Mouse (Mus musculus) hindbrain, embryonic 13.5 days (tissue): ENCODE measurements around the gene Mcf2l. TPM values are rescaled to one million over a fixed set of nuclear protein-coding genes. Genes with fewer than 3 reads are reported as not detected.

Experiments used
- ATAC-seq: fragments of 200-750 bp; cut with Nextera tagmentation; 2 replicates; pipeline ENCODE4 v1.8.0; 2017; ENCODE audit warnings: moderate TSS enrichment; ENCODE audit not compliant: low FRiP score
- H3K27ac ChIP-seq: fragments of 300-500 bp; sonication (generic); 2 replicates; pipeline ENCODE4 v1.5.1; 2015; ENCODE audit warnings: inconsistent platforms, mild to moderate bottlenecking, moderate library complexity
- H3K27me3 ChIP-seq: fragments of 300-500 bp; sonication (generic); 2 replicates; pipeline ENCODE4 v1.6.1; 2015; ENCODE audit warnings: mild to moderate bottlenecking, inconsistent platforms
- H3K36me3 ChIP-seq: fragments of 300-500 bp; sonication (generic); 2 replicates; pipeline ENCODE4 v1.6.1; 2015; ENCODE audit warnings: mild to moderate bottlenecking, inconsistent platforms
- H3K4me1 ChIP-seq: fragments of 300-500 bp; sonication (generic); replicated peaks from 2 replicates; pipeline ENCODE4 v1.6.1; 2015; ENCODE audit warnings: inconsistent platforms
- H3K4me2 ChIP-seq: fragments of 300-500 bp; sonication (generic); 2 replicates; pipeline ENCODE4 v1.6.1; 2015; ENCODE audit warnings: inconsistent platforms, mild to moderate bottlenecking, moderate library complexity
- H3K4me3 ChIP-seq: fragments of 300-500 bp; sonication (generic); 2 replicates; pipeline ENCODE4 v1.5.1; 2015; ENCODE audit warnings: mild to moderate bottlenecking, inconsistent platforms
- H3K9ac ChIP-seq: fragments of 300-500 bp; sonication (generic); 2 replicates; pipeline ENCODE4 v1.6.1; 2015; ENCODE audit warnings: mild to moderate bottlenecking, inconsistent platforms
- H3K9me3 ChIP-seq: fragments of 300-500 bp; sonication (generic); 2 replicates; pipeline ENCODE4 v1.6.1; 2016; ENCODE audit warnings: inconsistent platforms
- WGBS: fragments of 180-500 bp; shearing (Covaris S2); methylation state at CpG from one replicate; pipeline ENCODE4 v1.1.7; 2015; 5-methylcytosine and 5-hydroxymethylcytosine counted together
- polyA plus RNA-seq: library from polyadenylated mRNA; unstranded; fragments of >200 nt; fragmentation: Nextera tagmentation; extraction: Ambion mirVana; gene quantifications from 2 replicates; pipeline ENCODE4 v1.2.1, GENCODE M21; 2015

The Mcf2l gene
- polyA plus RNA-seq, 1 experiment from 2014 or later, result 119 TPM

DNA sequence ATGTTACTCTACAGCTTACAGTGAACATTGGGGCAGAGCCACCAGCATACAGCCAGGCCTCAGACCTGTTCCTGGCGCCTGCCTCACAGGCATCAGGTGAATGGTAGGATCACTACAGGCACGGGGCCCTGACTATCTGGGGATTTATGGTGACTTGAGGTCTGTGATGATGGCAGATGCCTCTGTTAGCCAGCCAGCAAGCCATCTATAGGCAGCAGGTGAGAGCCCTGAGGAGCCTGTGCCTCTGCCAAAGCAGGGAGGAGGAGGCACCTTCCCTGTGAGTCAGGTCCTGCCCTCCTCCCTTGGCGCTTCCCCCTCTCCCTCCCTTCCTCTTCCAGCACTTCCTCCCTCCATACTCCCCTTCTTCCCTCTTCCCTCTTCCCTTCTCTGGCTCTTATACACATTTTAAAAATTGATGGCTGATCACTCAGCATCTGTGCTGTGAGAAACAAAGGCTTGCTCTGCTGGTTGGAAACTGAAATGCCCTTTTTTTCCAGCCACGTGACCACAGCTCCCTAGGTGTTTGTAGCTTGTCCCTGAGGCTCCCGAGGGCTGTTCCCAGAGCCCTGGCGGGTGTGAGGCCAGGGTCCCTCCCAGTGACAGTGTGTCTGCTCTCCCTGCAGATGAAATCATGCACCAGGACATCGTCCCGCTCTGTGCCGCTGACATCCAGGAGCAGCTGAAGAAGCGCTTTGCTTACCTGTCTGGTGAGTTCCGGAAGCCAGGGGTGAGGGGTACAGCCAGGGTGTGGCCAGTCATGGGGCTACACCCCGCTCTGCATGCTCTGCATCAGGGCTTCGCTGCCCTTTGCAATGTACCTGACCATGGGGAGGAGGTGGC lies 89.2 kb downstream of the Mcf2l start:
- peak overlapping the region; percentile 31 for H3K27ac ChIP-seq
- WGBS, result 73% methylated on average over 13 of the region's 13 CpGs
- H3K27me3 ChIP-seq, result no peaks in the 10 kb centered on the region
- peaks cover 52% of the 10 kb centered on the region for H3K4me1 ChIP-seq
- H3K36me3 ChIP-seq, result peaks cover 37% of the 10 kb centered on the region
- ATAC-seq, result peak; percentile 29; the same call in 1 of the 2 replicates
- H3K4me3 ChIP-seq, result no peak overlapping the region
- no peak overlapping the region for H3K9ac ChIP-seq
- H3K4me2 ChIP-seq, result no peak overlapping the region
- H3K9me3 ChIP-seq, result no peaks in the 10 kb centered on the region

DNA sequence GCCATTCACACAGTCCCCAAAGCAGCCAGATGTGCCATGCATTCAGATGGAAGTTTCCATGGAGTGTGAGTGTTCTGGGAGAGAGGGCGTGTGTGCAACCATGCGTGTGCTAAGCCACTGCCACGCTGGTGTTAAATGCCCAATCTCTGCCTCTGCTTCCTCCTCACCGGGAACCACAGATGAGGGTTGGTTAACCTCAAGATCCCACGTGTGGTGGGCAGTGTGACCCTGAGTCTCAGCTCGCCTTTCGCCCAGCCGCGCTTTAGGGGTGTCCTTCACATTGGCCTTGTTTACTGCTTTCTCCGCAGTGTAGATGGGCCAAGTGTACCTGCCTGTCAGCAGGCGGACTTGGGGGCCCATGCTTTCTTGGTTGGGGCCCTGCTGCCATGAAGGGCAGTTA lies 102.7 kb downstream of the Mcf2l start:
- no peaks in the 10 kb centered on the region; the same call in 1 of the 2 replicates for H3K9me3 ChIP-seq
- no peaks in the 10 kb centered on the region for H3K27me3 ChIP-seq
- H3K36me3 ChIP-seq, result peaks cover 87% of the 10 kb centered on the region
- 84% methylated on average over 11 of the region's 11 CpGs for WGBS
- H3K27ac ChIP-seq, result no peak overlapping the region
- no peak overlapping the region for H3K4me2 ChIP-seq
- H3K9ac ChIP-seq, result no peak overlapping the region
- ATAC-seq, result no peak
- H3K4me1 ChIP-seq, result peaks cover 10% of the 10 kb centered on the region; the same call in 1 of the 2 replicates
- H3K4me3 ChIP-seq, result no peak overlapping the region

DNA sequence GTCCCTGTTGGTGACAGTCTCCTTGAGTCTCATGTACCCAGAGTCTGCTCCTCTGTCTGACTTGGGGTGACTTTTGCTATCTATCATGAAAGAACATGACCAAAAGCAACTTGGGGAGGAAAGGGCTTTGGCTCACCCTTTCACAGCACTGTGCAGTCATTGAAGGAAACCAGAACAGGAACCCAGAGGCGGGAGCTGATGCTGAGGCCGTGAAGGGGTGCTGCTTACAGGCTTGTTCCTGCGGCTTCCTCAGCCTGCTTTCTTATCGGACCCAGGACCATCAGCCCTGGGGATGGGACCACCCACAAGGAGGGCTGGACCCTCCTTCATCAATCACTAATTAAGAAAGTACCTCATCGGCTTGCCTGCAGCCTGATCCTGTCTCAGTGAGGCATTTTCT lies 103.1 kb downstream of the Mcf2l start:
- Histone ChIP-seq H3K9me3 (no peaks in the 10 kb centered on the region; the same call in 1 of the 2 replicates), H3K4me3 (no peak overlapping the region), H3K4me2 (no peak overlapping the region), H3K27me3 (no peaks in the 10 kb centered on the region), H3K27ac (no peak overlapping the region), H3K4me1 (peaks cover 5% of the 10 kb centered on the region; the same call in 1 of the 2 replicates), H3K9ac (no peak overlapping the region), H3K36me3 (peaks cover 91% of the 10 kb centered on the region)
- 51% methylated on average over 5 of the region's 5 CpGs for WGBS
- ATAC-seq, result no peak

- Histone ChIP-seq H3K36me3 (peaks cover 97% of the 10 kb centered on the region), H3K4me2 (no peak overlapping the region), H3K27me3 (no peaks in the 10 kb centered on the region), H3K4me3 (no peak overlapping the region), H3K9ac (no peak overlapping the region), H3K9me3 (no peaks in the 10 kb centered on the region; the same call in none of the 2 replicates), H3K4me1 (0 out of 2 replicates have a peak, but pooled peaks cover under 1% of the 10 kb centered on the region), H3K27ac (no peak overlapping the region)
- no peak for ATAC-seq
- 77% methylated on average over 12 of the region's 12 CpGs for WGBS
These were observed 103.7 kb downstream of the Mcf2l start for GRCm38 (mm10) chr8:12977325-12977724.

- no peaks in the 10 kb centered on the region; the same call in none of the 2 replicates for H3K9me3 ChIP-seq
- peaks cover 98% of the 10 kb centered on the region for H3K36me3 ChIP-seq
- ATAC-seq, result no peak
- H3K9ac ChIP-seq, result no peak overlapping the region
- H3K4me2 ChIP-seq, result no peak overlapping the region
- WGBS, result 66% methylated on average over 2 of the region's 2 CpGs
- no peaks in the 10 kb centered on the region for H3K4me1 ChIP-seq
- H3K27me3 ChIP-seq, result no peaks in the 10 kb centered on the region
- H3K27ac ChIP-seq, result no peak overlapping the region
- H3K4me3 ChIP-seq, result no peak overlapping the region
These were observed 104.7 kb downstream of the Mcf2l start for GRCm38 (mm10) chr8:12978308-12978707.

- Histone ChIP-seq H3K36me3 (peaks cover 97% of the 10 kb centered on the region), H3K4me2 (no peak overlapping the region), H3K9me3 (no peaks in the 10 kb centered on the region; the same call in none of the 2 replicates), H3K27ac (no peak overlapping the region), H3K9ac (no peak overlapping the region), H3K4me1 (no peaks in the 10 kb centered on the region), H3K27me3 (no peaks in the 10 kb centered on the region), H3K4me3 (no peak overlapping the region)
- 26% methylated on average over 5 of the region's 5 CpGs for WGBS
- peak; percentile 40; the same call in 1 of the 2 replicates for ATAC-seq
These were observed 105.1 kb downstream of the Mcf2l start for GRCm38 (mm10) chr8:12978726-12979125.

DNA sequence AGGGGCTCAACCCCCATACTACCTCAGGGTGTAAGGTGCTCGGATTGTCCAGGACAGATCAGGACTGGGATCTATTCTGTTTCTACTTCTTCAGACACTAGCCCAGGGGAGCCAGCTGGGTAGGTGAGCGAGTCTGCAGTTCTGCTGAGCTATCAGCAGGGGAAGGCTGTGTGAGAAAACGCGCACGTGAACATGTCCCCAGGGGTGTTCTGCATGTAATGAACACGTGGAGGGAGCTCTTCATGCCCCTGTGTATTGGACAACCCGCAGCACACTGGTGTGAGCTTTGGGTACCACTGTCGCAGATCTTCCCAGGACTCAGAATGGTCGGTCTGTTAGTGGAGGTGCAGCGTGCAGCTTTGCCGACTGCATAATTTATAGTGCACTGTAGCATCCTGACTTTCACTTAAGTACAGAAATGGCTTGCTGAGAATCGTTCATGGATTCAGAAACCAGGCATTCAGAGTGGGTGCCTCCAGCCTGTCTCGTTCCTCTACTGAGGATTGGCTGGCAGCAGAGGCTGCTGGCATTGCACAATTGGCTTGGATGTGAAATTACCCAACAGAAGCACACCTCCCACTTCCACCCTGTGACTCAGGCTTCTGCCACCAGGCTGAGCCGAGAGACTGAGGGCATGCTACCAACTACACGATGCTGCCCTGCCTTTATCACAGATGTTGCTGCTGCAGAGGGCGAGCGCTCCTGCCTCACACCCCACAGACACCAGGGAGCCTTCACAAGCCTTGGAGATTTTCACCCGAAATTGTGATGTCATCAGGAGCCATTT lies 110.3 kb downstream of the Mcf2l start:
- 80% methylated on average over 18 of the region's 18 CpGs for WGBS
- H3K27me3 ChIP-seq, result no peaks in the 10 kb centered on the region
- no peaks in the 10 kb centered on the region; the same call in none of the 2 replicates for H3K9me3 ChIP-seq
- H3K4me2 ChIP-seq, result no peak overlapping the region
- H3K36me3 ChIP-seq, result peaks cover 94% of the 10 kb centered on the region
- H3K4me1 ChIP-seq, result no peaks in the 10 kb centered on the region
- H3K9ac ChIP-seq, result no peak overlapping the region
- H3K27ac ChIP-seq, result no peak overlapping the region
- no peak for ATAC-seq
- no peak overlapping the region for H3K4me3 ChIP-seq

- no peak for ATAC-seq
- no peak overlapping the region for H3K9ac ChIP-seq
- H3K27me3 ChIP-seq, result no peaks in the 10 kb centered on the region
- no peak overlapping the region for H3K4me3 ChIP-seq
- WGBS, result 91% methylated on average over 17 of the region's 17 CpGs
- peaks cover 93% of the 10 kb centered on the region for H3K36me3 ChIP-seq
- no peaks in the 10 kb centered on the region; the same call in none of the 2 replicates for H3K9me3 ChIP-seq
- H3K4me1 ChIP-seq, result no peaks in the 10 kb centered on the region
- no peak overlapping the region for H3K27ac ChIP-seq
- H3K4me2 ChIP-seq, result no peak overlapping the region
These were observed 111.1 kb downstream of the Mcf2l start for GRCm38 (mm10) chr8:12984601-12985243.

DNA sequence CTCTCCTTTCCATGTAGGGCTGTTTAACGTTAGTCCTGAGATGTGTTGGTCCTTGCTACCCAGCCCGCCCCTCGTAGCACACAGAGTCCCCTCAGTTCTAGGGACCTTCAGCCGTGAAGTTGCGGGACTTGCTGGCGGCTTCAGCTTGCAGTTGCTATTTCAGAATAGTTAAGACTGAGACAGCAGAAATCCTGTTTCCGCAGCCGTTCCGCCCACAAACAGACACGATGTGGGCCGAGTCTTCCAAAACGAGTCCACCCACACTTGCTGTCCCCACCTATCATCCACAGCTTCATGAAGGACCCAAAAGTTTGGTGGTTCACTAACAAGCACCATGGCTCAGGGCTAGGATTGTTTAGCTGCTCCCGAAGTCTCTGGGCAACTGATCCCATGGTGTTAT lies 111.7 kb downstream of the Mcf2l start:
- no peak for ATAC-seq
- 93% methylated on average over 13 of the region's 13 CpGs for WGBS
- H3K4me1 ChIP-seq, result no peaks in the 10 kb centered on the region
- no peak overlapping the region for H3K4me3 ChIP-seq
- H3K9me3 ChIP-seq, result no peaks in the 10 kb centered on the region; the same call in none of the 2 replicates
- peaks cover 92% of the 10 kb centered on the region for H3K36me3 ChIP-seq
- no peak overlapping the region for H3K9ac ChIP-seq
- H3K4me2 ChIP-seq, result no peak overlapping the region
- H3K27ac ChIP-seq, result no peak overlapping the region
- no peaks in the 10 kb centered on the region for H3K27me3 ChIP-seq

DNA sequence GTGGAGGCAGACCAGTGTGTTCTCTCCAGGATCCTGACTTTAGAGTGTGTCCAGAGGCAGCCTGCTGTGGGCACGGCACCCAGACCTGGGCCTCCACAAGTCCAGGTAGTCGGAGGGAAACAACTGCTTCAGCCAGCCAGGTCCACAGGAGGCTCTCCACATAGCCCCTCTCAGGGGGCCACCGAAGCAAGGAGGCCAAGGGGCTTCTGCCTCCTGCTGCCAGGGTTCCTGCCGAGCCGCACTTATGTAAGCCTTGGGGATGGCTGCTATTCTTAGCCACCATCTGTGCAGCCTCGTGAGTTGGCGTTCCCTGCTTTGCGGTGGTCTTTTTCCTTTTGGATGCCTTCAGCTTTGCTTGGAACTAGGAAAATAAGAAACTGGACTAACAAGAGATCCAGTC lies 114.0 kb downstream of the Mcf2l start:
- H3K27me3 ChIP-seq, result no peaks in the 10 kb centered on the region
- H3K9ac ChIP-seq, result no peak overlapping the region
- peaks cover 88% of the 10 kb centered on the region for H3K36me3 ChIP-seq
- H3K4me1 ChIP-seq, result no peaks in the 10 kb centered on the region
- H3K4me3 ChIP-seq, result no peak overlapping the region
- 82% methylated on average over 8 of the region's 8 CpGs for WGBS
- no peaks in the 10 kb centered on the region for H3K9me3 ChIP-seq
- no peak overlapping the region for H3K4me2 ChIP-seq
- no peak overlapping the region for H3K27ac ChIP-seq
- ATAC-seq, result no peak

DNA sequence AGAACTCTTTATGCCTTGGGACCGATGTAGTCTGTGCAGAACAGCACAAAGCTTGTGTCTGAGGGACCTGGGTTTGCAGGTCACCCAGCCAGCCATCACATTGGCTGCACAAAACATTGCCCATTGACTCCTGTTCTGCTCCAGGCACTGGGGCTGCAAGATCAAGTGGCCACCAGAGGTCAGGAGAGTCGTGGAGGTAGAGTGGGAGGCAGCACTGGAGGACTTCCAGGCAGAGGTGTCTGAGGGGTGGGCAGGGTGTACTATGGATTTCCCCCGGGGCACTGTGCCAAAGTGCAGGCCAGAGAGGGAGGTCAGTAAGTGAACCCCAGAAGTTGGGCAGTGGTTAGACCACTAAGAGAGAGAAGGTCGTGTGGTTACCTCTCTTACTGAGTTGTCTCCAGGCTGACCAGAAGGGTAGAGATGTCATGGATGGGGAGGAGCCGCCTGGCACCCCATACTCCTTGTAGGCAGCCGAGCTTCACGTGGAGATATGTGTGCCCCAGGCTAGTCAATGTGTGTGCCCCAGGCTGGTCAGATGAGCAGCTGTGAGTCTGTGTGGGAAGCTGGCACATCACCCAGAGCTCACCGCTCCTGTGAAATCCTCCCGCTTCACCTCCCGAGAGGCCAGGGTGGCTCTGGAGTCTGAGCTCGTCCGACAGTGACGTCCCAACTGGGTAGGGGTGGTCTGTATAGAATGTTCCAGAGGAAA lies 115.3 kb downstream of the Mcf2l start:
- no peaks in the 10 kb centered on the region for H3K4me1 ChIP-seq
- no peak overlapping the region for H3K9ac ChIP-seq
- WGBS, result 81% methylated on average over 13 of the region's 13 CpGs
- no peaks in the 10 kb centered on the region for H3K27me3 ChIP-seq
- no peak overlapping the region for H3K4me3 ChIP-seq
- H3K27ac ChIP-seq, result no peak overlapping the region
- ATAC-seq, result no peak
- no peaks in the 10 kb centered on the region for H3K9me3 ChIP-seq
- peaks cover 90% of the 10 kb centered on the region for H3K36me3 ChIP-seq
- no peak overlapping the region for H3K4me2 ChIP-seq
